Mouse (Mus musculus) heart, postnatal 0 days (tissue): Measurements from ENCODE around the gene Upp2.

Source experiments
- CTCF ChIP-seq: IDR thresholded peaks from 2 replicates; pipeline ENCODE4 v1.5.1; 2016; ENCODE audit warnings: antibody characterized with exemption, control low read depth, low read depth
- EP300 ChIP-seq: IDR thresholded peaks from 2 replicates; pipeline ENCODE4 v1.6.1; 2016; ENCODE audit warnings: antibody characterized with exemption, low read depth

DNA sequence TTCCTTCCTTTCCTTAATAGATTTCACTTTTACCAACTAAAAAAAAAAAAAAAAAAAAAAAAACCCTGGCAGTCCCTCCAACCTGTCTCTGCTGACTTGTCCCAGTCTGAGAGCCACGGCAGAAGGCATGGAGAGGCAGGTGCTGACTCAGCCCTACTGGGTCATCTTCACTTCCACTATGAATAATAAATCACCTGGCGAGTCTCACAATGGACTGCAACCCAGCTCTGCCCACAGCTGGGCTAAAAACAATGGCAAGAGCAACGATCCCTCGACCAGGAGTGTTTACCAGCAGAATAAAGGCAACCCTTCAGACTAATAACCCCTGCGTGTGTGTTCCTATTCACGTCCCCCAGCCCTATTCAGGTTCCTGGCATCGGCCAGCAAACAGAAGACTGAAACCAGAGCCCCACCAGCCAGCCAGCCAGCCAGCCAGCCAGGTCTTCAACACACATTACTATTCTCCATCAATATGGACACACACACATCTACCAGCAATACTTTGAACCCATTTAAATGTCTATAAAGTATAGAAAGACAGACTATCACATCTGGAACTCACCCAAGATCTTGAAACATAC, 37.1 kb upstream of the Upp2 start:
- TF ChIP-seq CTCF = no peak
- no peak for TF ChIP-seq EP300
